Mouse (Mus musculus) myocyte (in vitro differentiated cells): ENCODE data around the gene Bnip2. TPM values are rescaled to one million over a fixed set of nuclear protein-coding genes. Genes with fewer than 3 reads are reported as not detected.

Experiments
- H3K27me3 ChIP-seq: one replicate; pipeline ENCODE4 v1.6.1; 2011; ENCODE audit not compliant: control insufficient read depth, insufficient read depth, insufficient read length
- H3K36me3 ChIP-seq: one replicate; pipeline ENCODE4 v1.6.1; 2011; ENCODE audit not compliant: control insufficient read depth, insufficient read depth
- H3K4me2 ChIP-seq: one replicate; pipeline ENCODE4 v1.6.1; 2011; ENCODE audit warnings: low read depth, control low read depth
- H3K4me3 ChIP-seq: one replicate; pipeline ENCODE4 v1.5.1; 2011; ENCODE audit warnings: mild to moderate bottlenecking, control low read depth, moderate library complexity
- H3K79me2 ChIP-seq: one replicate; pipeline ENCODE4 v1.6.1; 2011; ENCODE audit not compliant: control insufficient read depth, insufficient read depth
- H3ac ChIP-seq: one replicate; pipeline ENCODE4 v1.6.1; 2011; ENCODE audit not compliant: control insufficient read depth, insufficient read length
- CEBPB ChIP-seq: IDR thresholded peaks from 2 replicates; pipeline ENCODE4 v1.6.1; 2011; ENCODE audit warnings: mild to moderate bottlenecking, moderate library complexity; ENCODE audit not compliant: poor library complexity, insufficient read depth, severe bottlenecking
- E2F4 ChIP-seq: IDR thresholded peaks from one replicate; pipeline ENCODE4 v1.6.1; 2011; ENCODE audit warnings: mild to moderate bottlenecking, control low read depth, moderate library complexity; ENCODE audit not compliant: insufficient read depth
- MAX ChIP-seq: IDR thresholded peaks from one replicate; pipeline ENCODE4 v1.6.1; 2011; ENCODE audit warnings: low read depth, mild to moderate bottlenecking, control low read depth
- MYOD1 ChIP-seq, 3 experiments: IDR thresholded peaks; one replicate each; pipeline ENCODE4 v1.6.1; 2011; ENCODE audit warnings: control low read depth in 2 of 3, low read depth in 2 of 3, mild to moderate bottlenecking in 2 of 3, moderate library complexity in 1 of 3; ENCODE audit not compliant: insufficient read length in 2 of 3, control insufficient read depth in 1 of 3
- MYOG ChIP-seq, 3 experiments: IDR thresholded peaks; one replicate each; pipeline ENCODE4 v1.6.1; 2011; ENCODE audit warnings: control low read depth in 2 of 3, low read depth in 2 of 3, mild to moderate bottlenecking in 2 of 3; ENCODE audit not compliant: insufficient read length in 2 of 3, control insufficient read depth in 1 of 3, insufficient read depth in 1 of 3
- POLR2A ChIP-seq: IDR thresholded peaks from one replicate; pipeline ENCODE4 v1.6.1; 2011; ENCODE audit warnings: low read depth, mild to moderate bottlenecking, control low read depth, moderate library complexity; ENCODE audit not compliant: insufficient read length
- POLR2AphosphoS2 ChIP-seq: IDR thresholded peaks from one replicate; pipeline ENCODE4 v1.6.1; 2011; ENCODE audit warnings: low read depth, control low read depth; ENCODE audit not compliant: insufficient read length
- REST ChIP-seq: IDR thresholded peaks from one replicate; pipeline ENCODE4 v1.6.1; 2011; ENCODE audit warnings: mild to moderate bottlenecking, control low read depth, moderate library complexity; ENCODE audit not compliant: insufficient read depth, insufficient read length
- SRF ChIP-seq: IDR thresholded peaks from one replicate; pipeline ENCODE4 v1.6.1; 2011; ENCODE audit warnings: low read depth; ENCODE audit not compliant: control insufficient read depth, insufficient read length
- TCF12 ChIP-seq: IDR thresholded peaks from one replicate; pipeline ENCODE4 v1.6.1; 2011; ENCODE audit warnings: mild to moderate bottlenecking, control low read depth; ENCODE audit not compliant: poor library complexity, insufficient read depth, severe bottlenecking
- TCF3 ChIP-seq: IDR thresholded peaks from one replicate; pipeline ENCODE4 v1.6.1; 2011; ENCODE audit warnings: low read depth, control low read depth; ENCODE audit not compliant: insufficient read length
- USF1 ChIP-seq: IDR thresholded peaks from one replicate; pipeline ENCODE4 v1.6.1; 2011; ENCODE audit warnings: low read depth, mild to moderate bottlenecking, control low read depth, moderate library complexity
- polyA plus RNA-seq: library from polyadenylated mRNA; unstranded; fragments of >200 nt; fragmentation: generic; extraction: Trizol; gene quantifications from one replicate; pipeline ENCODE4 v1.2.1, GENCODE M21; 2012; ENCODE audit warnings: missing spikeins

Bnip2 gene
- polyA plus RNA-seq, 1 experiment: 96.8 TPM

GRCm38 (mm10) chr9:70049416-70049783 lies 60.1 kb downstream of the Bnip2 start:
- Histone ChIP-seq H3ac (no peak overlapping the region), H3K4me2 (peak overlapping the region; percentile 79), H3K4me3 (no peak overlapping the region), H3K36me3 (no peaks in the 10 kb centered on the region), H3K79me2 (no peaks in the 10 kb centered on the region), H3K27me3 (no peaks in the 10 kb centered on the region)
- TF ChIP-seq MYOG (IDR thresholded peaks at IDR 0.05; ENCODE audit: control insufficient read depth in 1 of 3, insufficient read depth in 1 of 3, insufficient read length in 2 of 3, low read depth in 2 of 3): no peak
- peak; percentile 40 to 63 (median 47) for TF ChIP-seq MYOD1 (IDR thresholded peaks at IDR 0.05; ENCODE audit: control insufficient read depth in 1 of 3, insufficient read length in 2 of 3, low read depth in 2 of 3)

- Histone ChIP-seq H3K4me3 (no peak overlapping the region), H3K4me2 (peak overlapping the region; percentile 77), H3K79me2 (no peaks in the 10 kb centered on the region), H3K27me3 (no peaks in the 10 kb centered on the region), H3ac (no peak overlapping the region), H3K36me3 (no peaks in the 10 kb centered on the region)
- TF ChIP-seq CEBPB (0 out of 2 replicates have a peak, but pooled peaks have one; percentile 54), MYOD1 (IDR thresholded peaks at IDR 0.05; ENCODE audit: control insufficient read depth in 1 of 3, insufficient read length in 2 of 3, low read depth in 2 of 3) (no peak), USF1 (no peak), REST (no peak), TCF12 (no peak)
Measured at GRCm38 (mm10) chr9:70049839-70050238, 60.6 kb downstream of the Bnip2 start.

DNA sequence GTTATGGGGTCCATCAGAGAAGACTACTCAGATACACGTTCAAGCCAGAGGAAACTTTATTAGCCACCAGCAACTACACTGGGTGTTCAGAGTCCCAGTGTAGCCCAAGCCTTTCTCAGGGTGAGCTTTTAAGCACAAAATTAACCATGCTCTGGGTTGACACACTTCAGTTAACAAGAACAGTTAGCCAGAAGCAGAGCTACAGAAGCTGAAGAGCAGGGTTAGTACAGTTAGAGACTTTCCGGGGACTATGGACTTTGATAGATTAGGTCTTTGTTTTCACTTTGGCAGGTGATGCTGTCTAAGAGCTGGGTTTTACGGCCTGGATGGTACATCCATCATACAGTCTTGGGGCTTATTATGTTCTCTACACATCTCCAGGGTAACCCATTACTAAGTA lies 63.5 kb downstream of the Bnip2 start:
- TF ChIP-seq CEBPB: no peak
- TF ChIP-seq TCF3: no peak
- no peak for TF ChIP-seq MYOG (IDR thresholded peaks at IDR 0.05; ENCODE audit: control insufficient read depth in 1 of 3, insufficient read depth in 1 of 3, insufficient read length in 2 of 3, low read depth in 2 of 3)
- TF ChIP-seq E2F4: no peak
- TF ChIP-seq USF1: no peak
- no peak for TF ChIP-seq MYOD1 (IDR thresholded peaks at IDR 0.05; ENCODE audit: control insufficient read depth in 1 of 3, insufficient read length in 2 of 3, low read depth in 2 of 3)
- no peak for TF ChIP-seq SRF
- TF ChIP-seq POLR2A: no peak
- no peak for TF ChIP-seq MAX
- no peak for TF ChIP-seq TCF12
- no peak for TF ChIP-seq POLR2AphosphoS2
- no peaks in the 10 kb centered on the region for H3K27me3 ChIP-seq
- H3K4me2 ChIP-seq: no peak overlapping the region
- no peaks in the 10 kb centered on the region for H3K36me3 ChIP-seq
- no peak overlapping the region for H3ac ChIP-seq
- no peak overlapping the region for H3K4me3 ChIP-seq
- H3K79me2 ChIP-seq: no peaks in the 10 kb centered on the region

GRCm38 (mm10) chr9:70053411-70053810 lies 64.1 kb downstream of the Bnip2 start:
- TF ChIP-seq MAX (no peak), MYOG (IDR thresholded peaks at IDR 0.05; ENCODE audit: control insufficient read depth in 1 of 3, insufficient read depth in 1 of 3, insufficient read length in 2 of 3, low read depth in 2 of 3) (no peak), CEBPB (no peak), POLR2A (no peak), TCF12 (no peak), MYOD1 (IDR thresholded peaks at IDR 0.05; ENCODE audit: control insufficient read depth in 1 of 3, insufficient read length in 2 of 3, low read depth in 2 of 3) (no peak), SRF (no peak), POLR2AphosphoS2 (no peak), TCF3 (no peak)
- Histone ChIP-seq H3K4me3 (peak overlapping the region; percentile 10), H3K4me2 (peak overlapping the region; percentile 72), H3K79me2 (no peaks in the 10 kb centered on the region), H3K27me3 (no peaks in the 10 kb centered on the region), H3K36me3 (no peaks in the 10 kb centered on the region), H3ac (no peak overlapping the region)

Other genes with a start within 250 kb of the Bnip2 start
- gene Foxb1, start 228.5 kb upstream of the Bnip2 start, polyA plus RNA-seq: not detected
- 71.1 TPM for gene Gtf2a2, start 23.1 kb downstream of the Bnip2 start, polyA plus RNA-seq
- gene Gcnt3, start 48.6 kb downstream of the Bnip2 start, polyA plus RNA-seq: 0.05 TPM
- 0.20 TPM for gene Fam81a, start 153.1 kb downstream of the Bnip2 start, polyA plus RNA-seq
- 26.5 TPM for gene Myo1e, start 217.9 kb downstream of the Bnip2 start, polyA plus RNA-seq